Mouse (Mus musculus) kidney, embryonic 15.5 days (tissue): ENCODE measurements at regions not wholly inside any gene's neighbourhood (a gene's known extent, or its start where the extent isn't known, plus 50 kb on each side); places are given as distances from the start of the nearest gene placed in this dataset.

ENCODE experiments used
- ATAC-seq: fragments of 200-750 bp; cut with Nextera tagmentation; replicated peaks from 2 replicates; pipeline ENCODE4 v1.8.0; 2017; ENCODE audit warnings: moderate TSS enrichment; ENCODE audit not compliant: low FRiP score
- H3K27ac ChIP-seq: fragments of 300-500 bp; sonication (generic); 2 replicates; pipeline ENCODE4 v1.5.1; 2015; ENCODE audit warnings: mild to moderate bottlenecking, inconsistent platforms
- H3K27me3 ChIP-seq: fragments of 300-500 bp; sonication (generic); 2 replicates; pipeline ENCODE4 v1.6.1; 2015; ENCODE audit warnings: inconsistent platforms
- H3K36me3 ChIP-seq: fragments of 300-500 bp; sonication (generic); 2 replicates; pipeline ENCODE4 v1.6.1; 2015; ENCODE audit warnings: inconsistent platforms
- H3K4me1 ChIP-seq: fragments of 300-500 bp; sonication (generic); 2 replicates; pipeline ENCODE4 v1.6.1; 2015; ENCODE audit warnings: inconsistent platforms
- H3K4me2 ChIP-seq: fragments of 300-500 bp; sonication (generic); 2 replicates; pipeline ENCODE4 v1.6.1; 2015; ENCODE audit warnings: moderate library complexity, mild to moderate bottlenecking, inconsistent platforms
- H3K4me3 ChIP-seq: fragments of 300-500 bp; sonication (generic); replicated peaks from 2 replicates; pipeline ENCODE4 v1.5.1; 2015; ENCODE audit warnings: mild to moderate bottlenecking, inconsistent platforms
- H3K9ac ChIP-seq: fragments of 300-500 bp; sonication (generic); 2 replicates; pipeline ENCODE4 v1.6.1; 2015; ENCODE audit warnings: mild to moderate bottlenecking, inconsistent platforms
- H3K9me3 ChIP-seq: fragments of 300-500 bp; sonication (generic); replicated peaks from 2 replicates; pipeline ENCODE4 v1.6.1; 2016; ENCODE audit warnings: inconsistent platforms
- WGBS: fragments of 180-500 bp; shearing (Covaris S2); methylation state at CpG from one replicate; pipeline ENCODE4 v1.1.7; 2015; ENCODE audit warnings: mixed read lengths; 5-methylcytosine and 5-hydroxymethylcytosine counted together

DNA sequence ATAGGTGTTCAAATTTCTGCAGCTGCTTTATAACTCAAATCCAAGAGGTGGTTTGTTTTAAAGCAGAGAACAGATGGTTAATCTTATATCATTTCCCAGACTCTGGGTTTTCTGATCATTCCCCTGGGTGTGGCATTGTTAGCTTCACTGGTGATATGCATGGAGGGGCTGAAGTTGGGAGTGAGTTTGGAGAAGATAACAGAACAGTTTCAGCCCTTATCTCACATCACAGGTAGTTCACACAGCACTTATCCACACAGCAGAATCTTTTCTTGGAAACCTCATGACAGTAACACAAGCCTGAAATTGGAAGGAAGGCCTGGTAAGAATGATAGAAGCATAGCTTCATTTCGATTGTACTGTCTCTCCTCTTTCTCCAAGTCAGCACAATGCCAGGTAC lies 298.1 kb downstream of the Ankrd50 start:
- 93% methylated on average over 1 of the region's 1 CpGs for WGBS
- H3K4me2 ChIP-seq: no peak overlapping the region
- no peaks in the 10 kb centered on the region for H3K36me3 ChIP-seq
- no peaks in the 10 kb centered on the region for H3K9me3 ChIP-seq
- no peak overlapping the region for H3K27ac ChIP-seq
- H3K4me3 ChIP-seq: no peak overlapping the region
- H3K9ac ChIP-seq: no peak overlapping the region
- no peaks in the 10 kb centered on the region for H3K4me1 ChIP-seq
- H3K27me3 ChIP-seq: no peaks in the 10 kb centered on the region
- ATAC-seq: no peak

DNA sequence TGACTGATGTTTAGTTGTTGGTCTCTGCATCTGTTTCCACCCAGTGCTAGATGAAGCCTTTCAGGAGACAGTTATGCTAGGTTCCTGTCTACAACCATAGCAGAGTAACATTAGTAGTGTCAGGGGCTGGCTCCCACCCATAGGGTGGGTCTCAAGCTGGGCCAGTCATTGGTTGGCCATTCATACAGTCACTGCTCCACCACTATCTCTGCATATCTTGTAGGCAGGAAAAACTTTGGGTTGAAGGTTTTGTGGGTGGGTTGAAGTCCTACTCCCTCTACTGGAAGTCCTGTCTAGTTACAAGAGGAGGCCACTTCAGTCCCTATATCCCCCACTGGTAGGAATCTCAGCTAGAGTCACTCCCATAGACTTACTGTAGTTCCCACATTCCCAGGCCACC lies 306.3 kb downstream of the Ankrd50 start:
- no peaks in the 10 kb centered on the region for H3K27me3 ChIP-seq
- H3K4me2 ChIP-seq: no peak overlapping the region
- H3K27ac ChIP-seq: no peak overlapping the region
- no peaks in the 10 kb centered on the region for H3K9me3 ChIP-seq
- no peak overlapping the region for H3K9ac ChIP-seq
- no peak for ATAC-seq
- no peaks in the 10 kb centered on the region for H3K36me3 ChIP-seq
- H3K4me1 ChIP-seq: 0 out of 2 replicates have a peak, but pooled peaks cover 2% of the 10 kb centered on the region
- H3K4me3 ChIP-seq: no peak overlapping the region

DNA sequence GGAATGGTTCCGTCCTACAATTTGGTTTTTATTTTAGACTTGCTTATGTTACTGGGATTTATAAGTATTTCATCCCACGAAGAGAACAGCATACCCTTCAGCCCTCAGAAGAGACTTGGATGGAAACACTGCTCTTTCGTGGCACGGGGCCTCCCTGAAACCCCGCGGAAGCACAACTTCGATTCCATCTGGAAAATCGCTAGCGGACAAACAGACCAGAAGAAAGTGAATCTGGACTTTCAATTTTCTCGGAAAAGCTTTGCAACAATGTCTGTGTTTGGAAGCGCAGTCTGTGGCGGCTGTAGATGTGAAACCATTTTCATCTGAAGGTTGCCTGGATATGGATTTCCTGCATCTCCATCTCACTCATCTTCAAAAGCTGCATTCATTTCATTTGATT lies 308.7 kb downstream of the Ankrd50 start:
- WGBS: 83% methylated on average over 12 of the region's 12 CpGs
- Histone ChIP-seq H3K4me3 (no peak overlapping the region), H3K4me1 (0 out of 2 replicates have a peak, but pooled peaks cover 2% of the 10 kb centered on the region), H3K9ac (no peak overlapping the region), H3K36me3 (no peaks in the 10 kb centered on the region), H3K27ac (no peak overlapping the region), H3K9me3 (no peaks in the 10 kb centered on the region), H3K4me2 (no peak overlapping the region), H3K27me3 (no peaks in the 10 kb centered on the region)
- ATAC-seq: no peak

DNA sequence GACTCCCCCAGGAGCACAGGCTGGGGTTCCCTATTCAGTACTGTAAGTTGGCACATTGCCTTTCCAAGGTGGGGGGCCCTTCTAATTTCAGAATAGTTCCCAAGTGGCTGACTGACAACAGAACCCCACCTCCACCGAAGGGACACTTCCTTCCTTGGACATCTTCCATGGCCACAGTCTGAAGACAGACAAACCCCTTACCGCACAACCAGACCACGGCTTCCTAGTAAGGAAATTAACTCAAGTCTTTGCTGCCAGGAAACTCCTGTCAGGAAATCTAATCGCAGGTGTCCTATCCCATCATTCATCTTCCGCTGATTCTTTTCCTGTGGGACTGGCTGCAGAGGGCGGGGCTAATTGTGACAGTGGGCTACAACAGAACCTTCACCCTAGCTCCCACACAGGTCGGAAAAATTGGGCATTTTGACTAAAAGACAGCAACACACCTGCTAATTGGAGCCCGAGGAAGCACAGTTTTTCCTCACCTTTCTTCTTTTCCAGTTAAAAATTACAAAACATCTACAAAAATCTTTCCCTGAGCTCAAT lies 309.8 kb downstream of the Ankrd50 start:
- Histone ChIP-seq H3K4me2 (no peak overlapping the region), H3K27me3 (no peaks in the 10 kb centered on the region), H3K9ac (no peak overlapping the region), H3K27ac (no peak overlapping the region), H3K36me3 (no peaks in the 10 kb centered on the region), H3K9me3 (no peaks in the 10 kb centered on the region), H3K4me1 (0 out of 2 replicates have a peak, but pooled peaks cover 2% of the 10 kb centered on the region), H3K4me3 (no peak overlapping the region)
- WGBS: 75% methylated on average over 8 of the region's 8 CpGs
- no peak for ATAC-seq

DNA sequence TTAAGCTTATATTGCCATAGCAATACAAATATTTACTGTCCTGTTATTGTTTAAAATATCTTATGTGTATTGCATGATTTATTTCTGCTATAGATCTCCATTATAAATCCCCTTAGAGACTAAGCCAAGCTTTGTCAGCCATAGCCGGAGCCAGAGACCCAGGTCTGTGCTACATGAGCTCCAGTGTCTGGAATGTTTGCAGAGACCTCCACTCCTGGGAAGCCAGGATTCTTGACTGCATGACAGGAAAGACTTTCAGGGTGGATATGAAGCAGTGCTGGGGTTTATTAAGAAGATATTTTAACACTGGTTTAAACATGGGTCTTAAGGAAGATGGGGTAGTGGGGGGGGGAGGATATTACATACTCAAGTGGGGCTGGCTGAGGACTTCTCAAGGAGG lies 332.2 kb downstream of the Ankrd50 start:
- H3K9ac ChIP-seq: no peak overlapping the region
- no peak for ATAC-seq
- peaks cover 5% of the 10 kb centered on the region; the same call in 1 of the 2 replicates for H3K4me1 ChIP-seq
- H3K27me3 ChIP-seq: no peaks in the 10 kb centered on the region
- H3K4me3 ChIP-seq: no peak overlapping the region
- no peak overlapping the region for H3K4me2 ChIP-seq
- WGBS: 48% methylated on average over 1 of the region's 1 CpGs
- no peak overlapping the region for H3K27ac ChIP-seq
- no peaks in the 10 kb centered on the region for H3K36me3 ChIP-seq
- H3K9me3 ChIP-seq: no peaks in the 10 kb centered on the region

DNA sequence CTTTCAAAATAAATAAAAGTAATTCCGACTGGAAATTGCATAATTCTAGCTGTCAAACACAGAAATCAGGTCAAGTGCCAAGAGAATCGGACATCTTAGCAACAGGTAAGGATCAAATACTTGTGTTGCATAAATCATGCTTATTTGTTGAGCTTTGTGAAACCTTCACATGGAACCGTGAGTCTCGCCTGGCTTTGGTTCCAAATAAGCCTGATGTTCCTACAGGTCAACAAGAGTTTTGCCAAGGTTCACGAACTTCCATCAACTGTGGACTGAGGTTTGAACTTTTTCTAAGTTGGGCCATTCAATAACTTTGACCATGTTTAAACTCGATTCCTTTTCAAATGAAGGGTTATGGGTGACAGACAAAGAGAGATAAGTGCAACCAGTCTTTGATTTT lies 332.8 kb downstream of the Ankrd50 start:
- Histone ChIP-seq H3K4me2 (no peak overlapping the region), H3K9ac (no peak overlapping the region), H3K27ac (no peak overlapping the region), H3K27me3 (no peaks in the 10 kb centered on the region), H3K4me3 (no peak overlapping the region), H3K4me1 (peaks cover 5% of the 10 kb centered on the region; the same call in 1 of the 2 replicates), H3K36me3 (no peaks in the 10 kb centered on the region), H3K9me3 (no peaks in the 10 kb centered on the region)
- 68% methylated on average over 6 of the region's 6 CpGs for WGBS
- no peak for ATAC-seq

DNA sequence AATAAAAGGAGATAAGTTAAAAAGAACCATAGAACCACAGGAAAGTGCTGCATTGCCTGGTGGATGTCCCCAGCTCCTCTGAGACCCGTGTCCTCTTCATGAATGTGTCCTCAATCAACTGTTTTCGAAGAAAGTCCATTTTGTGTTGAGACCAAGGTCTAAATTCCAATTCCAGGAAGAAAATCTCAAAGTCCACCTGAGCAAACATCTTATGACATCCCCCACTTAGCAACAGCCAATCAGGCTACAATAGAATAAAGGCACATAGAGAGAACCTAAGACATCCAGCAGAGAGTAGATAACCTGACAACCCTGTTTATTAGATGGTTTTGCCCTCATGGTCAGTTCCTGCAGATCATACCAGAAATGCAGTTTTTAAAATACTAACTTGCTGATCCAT lies 338.0 kb downstream of the Ankrd50 start:
- H3K4me2 ChIP-seq: no peak overlapping the region
- peaks cover 22% of the 10 kb centered on the region for H3K4me1 ChIP-seq
- no peaks in the 10 kb centered on the region for H3K9me3 ChIP-seq
- H3K9ac ChIP-seq: no peak overlapping the region
- H3K36me3 ChIP-seq: no peaks in the 10 kb centered on the region
- H3K27me3 ChIP-seq: no peaks in the 10 kb centered on the region
- 86% methylated on average over 2 of the region's 2 CpGs for WGBS
- no peak overlapping the region for H3K27ac ChIP-seq
- H3K4me3 ChIP-seq: no peak overlapping the region
- no peak for ATAC-seq

DNA sequence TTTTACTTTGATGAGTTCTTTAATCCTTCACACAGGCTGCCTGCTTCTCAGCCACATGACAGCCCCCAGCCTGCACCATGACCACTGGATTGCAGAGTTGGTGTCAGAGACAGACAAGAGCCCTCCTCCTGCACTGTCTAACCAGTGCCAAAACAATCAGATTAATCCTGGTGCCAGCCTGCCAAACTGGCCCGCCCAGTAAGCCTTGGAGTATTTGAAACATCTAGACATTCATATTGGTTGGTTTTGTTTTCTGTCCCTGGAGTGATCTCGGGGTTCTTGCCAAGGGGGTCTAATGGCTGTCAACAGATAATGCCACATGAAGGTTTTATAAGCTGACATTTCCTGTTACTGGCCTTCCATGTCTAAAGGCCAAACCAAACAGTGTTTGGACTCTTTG lies 339.2 kb downstream of the Ankrd50 start:
- no peak overlapping the region for H3K9ac ChIP-seq
- H3K4me3 ChIP-seq: no peak overlapping the region
- no peaks in the 10 kb centered on the region for H3K9me3 ChIP-seq
- H3K27ac ChIP-seq: 0 out of 2 replicates have a peak overlapping the region, but pooled peaks have one; percentile 27
- ATAC-seq: no peak
- H3K4me1 ChIP-seq: peaks cover 22% of the 10 kb centered on the region
- no peaks in the 10 kb centered on the region for H3K36me3 ChIP-seq
- WGBS: 62% methylated on average over 2 of the region's 2 CpGs
- H3K4me2 ChIP-seq: no peak overlapping the region
- H3K27me3 ChIP-seq: no peaks in the 10 kb centered on the region

DNA sequence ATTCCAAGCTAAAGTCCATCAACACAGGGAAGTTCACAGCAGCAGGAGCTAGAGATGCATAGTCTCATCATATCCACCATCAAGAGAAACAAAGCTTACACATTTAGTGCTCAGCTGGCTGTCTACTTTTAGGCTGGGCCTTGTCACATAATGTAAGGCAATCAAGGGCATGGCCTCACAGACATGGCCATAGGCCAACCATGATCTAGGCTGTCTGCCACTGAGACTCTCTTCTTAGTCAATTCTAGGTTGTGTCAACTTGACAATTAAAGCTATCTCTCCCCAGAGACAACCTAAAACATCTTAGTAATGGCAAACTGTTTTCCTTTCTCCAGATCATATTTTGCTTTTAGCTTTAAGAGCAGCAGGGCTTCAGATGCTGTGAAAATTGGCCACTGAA lies 340.0 kb downstream of the Ankrd50 start:
- H3K4me1 ChIP-seq: peaks cover 22% of the 10 kb centered on the region
- H3K27ac ChIP-seq: no peak overlapping the region
- H3K4me2 ChIP-seq: no peak overlapping the region
- H3K9me3 ChIP-seq: no peaks in the 10 kb centered on the region
- no peak for ATAC-seq
- no peak overlapping the region for H3K9ac ChIP-seq
- H3K4me3 ChIP-seq: no peak overlapping the region
- H3K27me3 ChIP-seq: no peaks in the 10 kb centered on the region
- no peaks in the 10 kb centered on the region for H3K36me3 ChIP-seq

DNA sequence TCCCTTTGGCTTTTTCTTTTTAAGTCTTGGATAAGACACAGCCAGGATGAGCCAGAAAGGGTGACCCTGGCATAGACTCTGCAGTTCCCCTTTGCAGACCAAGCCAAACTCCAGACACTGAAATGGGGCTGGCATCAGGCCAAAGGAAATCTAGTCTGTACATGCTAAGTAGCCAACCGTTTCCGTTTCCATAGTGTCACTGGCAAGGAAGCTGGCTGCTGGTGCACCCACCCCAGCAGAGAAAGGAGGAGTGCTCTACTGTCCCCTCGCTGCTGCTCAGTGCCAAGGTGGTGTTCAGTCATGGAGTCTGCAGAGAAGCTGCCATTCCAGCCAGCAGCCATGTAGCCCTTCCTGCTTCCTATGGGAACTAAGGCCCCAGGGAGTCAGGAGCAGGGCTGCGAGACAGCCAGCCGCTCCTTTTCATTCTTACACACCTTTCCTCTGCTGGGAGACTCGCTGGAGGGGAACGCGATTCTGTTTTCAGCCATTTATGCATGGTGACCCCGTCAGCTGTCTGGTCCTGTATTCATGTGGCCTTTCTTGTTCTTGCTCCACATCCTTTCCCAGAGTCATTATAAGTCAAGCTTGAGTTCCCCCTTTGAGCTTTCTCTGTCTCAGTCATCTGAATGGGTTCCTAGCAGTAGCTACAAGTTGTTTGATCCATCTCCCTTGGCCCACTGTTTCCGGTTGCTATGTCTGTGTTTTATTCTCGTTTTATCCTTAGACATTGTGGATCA lies 341.3 kb downstream of the Ankrd50 start:
- no peaks in the 10 kb centered on the region for H3K27me3 ChIP-seq
- no peaks in the 10 kb centered on the region for H3K36me3 ChIP-seq
- H3K4me3 ChIP-seq: no peak overlapping the region
- H3K9me3 ChIP-seq: no peaks in the 10 kb centered on the region
- peak overlapping the region; percentile 28 for H3K4me2 ChIP-seq
- H3K9ac ChIP-seq: no peak overlapping the region
- H3K27ac ChIP-seq: peak overlapping the region; percentile 86
- peaks cover 19% of the 10 kb centered on the region for H3K4me1 ChIP-seq
- 29% methylated on average over 11 of the region's 11 CpGs for WGBS
- ATAC-seq: peak; percentile 98

DNA sequence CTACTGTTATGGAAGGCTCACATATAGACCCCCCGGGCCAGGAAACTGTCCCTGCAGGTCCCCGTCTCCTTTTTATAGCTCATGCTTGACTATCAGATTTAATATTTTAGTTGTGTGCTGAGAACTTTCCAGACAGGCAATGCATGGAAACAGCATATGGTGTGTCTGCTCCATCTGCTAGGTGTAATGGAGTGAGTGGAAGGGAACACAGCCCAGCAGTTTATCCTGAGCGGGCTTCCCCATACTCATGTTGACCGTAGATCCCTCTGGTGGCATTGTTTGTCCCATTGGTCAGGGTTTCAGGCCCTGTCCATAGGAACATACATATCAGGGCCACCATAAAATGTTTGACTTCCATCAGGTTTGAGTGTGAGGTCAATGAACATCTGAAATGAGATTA lies 345.3 kb downstream of the Ankrd50 start:
- no peaks in the 10 kb centered on the region for H3K9me3 ChIP-seq
- no peaks in the 10 kb centered on the region for H3K27me3 ChIP-seq
- H3K36me3 ChIP-seq: no peaks in the 10 kb centered on the region
- 95% methylated on average over 4 of the region's 4 CpGs for WGBS
- peaks cover 31% of the 10 kb centered on the region for H3K4me1 ChIP-seq
- no peak overlapping the region for H3K9ac ChIP-seq
- H3K4me3 ChIP-seq: no peak overlapping the region
- no peak overlapping the region for H3K27ac ChIP-seq
- ATAC-seq: no peak
- H3K4me2 ChIP-seq: no peak overlapping the region

DNA sequence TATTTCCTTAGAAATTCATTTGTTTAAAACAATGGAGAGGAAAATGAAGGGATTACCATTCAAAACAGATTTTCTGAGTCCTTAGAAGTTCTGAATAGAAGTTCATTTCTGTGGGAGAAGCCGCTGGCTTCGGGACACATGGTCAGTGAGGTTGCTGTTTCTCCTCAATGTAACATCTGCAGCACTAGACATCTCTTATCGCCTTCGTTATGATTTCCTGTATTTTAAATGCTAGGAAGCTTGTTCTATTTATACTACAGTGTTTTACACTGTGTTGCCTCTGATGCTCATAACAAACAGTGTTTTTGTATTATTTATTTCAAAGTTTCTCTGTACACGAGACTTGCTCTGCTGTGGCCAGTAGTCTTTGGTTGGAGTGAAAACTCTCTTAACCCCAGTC lies 346.6 kb downstream of the Ankrd50 start:
- ATAC-seq: no peak
- Histone ChIP-seq H3K4me2 (no peak overlapping the region), H3K27ac (no peak overlapping the region), H3K4me1 (peaks cover 23% of the 10 kb centered on the region), H3K36me3 (no peaks in the 10 kb centered on the region), H3K27me3 (no peaks in the 10 kb centered on the region), H3K4me3 (no peak overlapping the region), H3K9me3 (no peaks in the 10 kb centered on the region), H3K9ac (no peak overlapping the region)
- 74% methylated on average over 5 of the region's 5 CpGs for WGBS

DNA sequence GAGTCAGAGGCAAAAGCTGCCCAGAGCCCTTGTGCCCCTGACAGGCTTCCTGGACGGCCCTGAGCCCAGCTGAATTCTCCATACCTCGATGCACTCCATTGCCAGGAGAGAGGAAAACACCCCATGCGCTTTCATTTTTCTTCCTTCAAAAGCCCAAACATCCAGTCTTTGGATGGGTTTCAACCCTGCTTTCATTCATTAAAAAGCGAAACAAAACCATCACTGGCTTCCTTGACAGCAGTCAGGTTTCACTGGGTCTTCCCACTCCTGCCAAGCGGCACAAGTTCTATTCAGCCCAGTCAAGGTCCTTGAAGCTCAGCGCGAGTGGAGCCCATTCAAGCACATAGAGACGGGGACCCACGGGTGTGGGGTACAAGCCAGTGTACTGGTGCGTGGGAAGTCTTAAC lies 348.8 kb downstream of the Ankrd50 start:
- Histone ChIP-seq H3K27me3 (no peaks in the 10 kb centered on the region), H3K27ac (peak overlapping the region; percentile 64; the same call in 1 of the 2 replicates), H3K4me2 (peak overlapping the region; percentile 37), H3K9me3 (no peaks in the 10 kb centered on the region), H3K36me3 (no peaks in the 10 kb centered on the region), H3K9ac (no peak overlapping the region), H3K4me1 (peaks cover 33% of the 10 kb centered on the region), H3K4me3 (no peak overlapping the region)
- 62% methylated on average over 10 of the region's 10 CpGs for WGBS
- no peak for ATAC-seq
